Mouse (Mus musculus) C2C12 (cell line): ENCODE data around the gene Tnnt3.

Experiments
- CTCF ChIP-seq: IDR thresholded peaks from one replicate; pipeline ENCODE4 v1.5.1; 2011; ENCODE audit not compliant: control insufficient read depth, insufficient read depth, insufficient read length
- MAX ChIP-seq: IDR thresholded peaks from one replicate; pipeline ENCODE4 v1.6.1; 2011; ENCODE audit warnings: mild to moderate bottlenecking, control low read depth
- USF1 ChIP-seq: IDR thresholded peaks from one replicate; pipeline ENCODE4 v1.6.1; 2011; ENCODE audit warnings: low read depth, mild to moderate bottlenecking, control low read depth, moderate library complexity

GRCm38 (mm10) chr7:142520331-142520730 is 21.7 kb downstream of the Tnnt3 start:
- TF ChIP-seq MAX (no peak), CTCF (no peak), USF1 (no peak)
